Mouse (Mus musculus) thymus, adult 2 months (tissue): Measurements from ENCODE around the gene Gpc6.

ENCODE experiments used
- CTCF ChIP-seq: fragments of 200-500 bp; IDR thresholded peaks from 2 replicates; pipeline ENCODE4 v1.5.1; 2012; ENCODE audit warnings: mild to moderate bottlenecking, control low read depth, low read length, moderate library complexity, borderline replicate concordance; ENCODE audit not compliant: control insufficient read depth, poor library complexity, insufficient read depth; ENCODE audit errors: extremely low read depth
- POLR2A ChIP-seq: fragments of 200-500 bp; IDR thresholded peaks from 2 replicates; pipeline ENCODE4 v1.6.1; 2012; ENCODE audit warnings: mild to moderate bottlenecking, low read length, control low read depth, moderate library complexity; ENCODE audit not compliant: control insufficient read depth, poor library complexity, insufficient read depth; ENCODE audit errors: extremely low read depth

DNA sequence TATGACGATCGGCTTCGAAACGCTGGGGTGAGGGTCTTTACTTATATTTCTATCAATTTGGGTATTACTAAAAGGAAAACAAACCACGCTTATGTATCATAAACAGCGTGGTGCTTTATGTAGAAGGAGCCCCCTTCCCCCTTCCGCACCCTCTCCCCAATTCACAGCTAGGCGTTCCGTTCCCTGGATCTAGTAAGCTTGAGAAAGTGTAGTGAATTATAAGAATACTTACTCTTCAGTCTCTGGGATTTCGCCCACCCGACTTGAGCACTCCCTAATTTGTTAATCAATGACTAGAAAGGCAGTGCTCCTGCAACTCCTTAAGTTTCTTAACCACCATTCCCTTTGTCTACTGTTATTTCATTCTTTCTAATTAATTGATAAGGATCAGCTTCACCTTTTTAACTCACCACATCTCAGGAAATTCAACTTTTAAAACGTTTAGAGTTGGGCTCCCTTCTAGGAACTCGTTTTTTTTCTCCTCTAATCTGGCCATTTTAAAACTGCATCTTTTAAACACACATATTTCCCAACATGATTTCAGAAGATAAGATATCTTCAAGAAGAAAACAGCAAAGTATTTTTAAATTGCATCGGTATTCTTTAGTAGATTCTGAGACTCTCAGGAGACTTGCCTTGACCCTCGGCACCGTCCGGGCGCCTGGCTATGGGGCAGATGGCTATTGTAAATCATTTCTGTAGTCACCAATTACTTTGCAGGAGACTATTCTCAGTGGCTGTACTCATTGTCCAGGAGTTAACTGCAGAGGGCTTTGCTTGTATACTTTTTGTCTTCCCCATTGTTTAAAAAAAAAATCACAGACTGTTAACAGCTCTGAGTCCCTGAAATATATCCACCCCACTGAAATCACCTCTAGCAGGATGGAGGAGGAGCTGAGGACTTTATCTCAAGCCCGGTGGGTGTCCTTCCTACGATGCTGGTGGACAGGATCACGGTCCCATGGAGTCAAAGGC is 2.5 kb downstream of the Gpc6 start:
- TF ChIP-seq CTCF = no peak
- TF ChIP-seq POLR2A = no peak
